ENCODE assay signal across 9 mouse cellular contexts in genomic region chr6:54164777-54165176, GRCm38 (mm10).
DNase-seq lines count a peak whose midpoint lies in the region; ATAC-seq and TF ChIP-seq lines count a peak whose summit lies in the region.
"Had no signal": no experiment of that assay in that cellular context is flagged by ENCODE, and none has a peak within 500 bp of the region (broad histone marks: within the 10 kb centered on the region; RNA-seq: fewer than 3 reads in every experiment).

No protein-coding gene starts in this region.

- TF ChIP-seq EP300 in lung, postnatal 0 days (IDR thresholded peaks at IDR 0.05) = no peak

- peak; percentile 34 for DNase-seq in gastrocnemius, adult 2 months
- DNase-seq in gastrocnemius, adult 8-10 months (ENCODE audit: low spot score in 2 of 2) = no peak
- peak; percentile 40 for DNase-seq in 3T3-L1 (ENCODE audit: low read depth, low spot score)
- DNase-seq in adrenal gland, adult 2 months = peak; percentile 70
- peak; percentile 60 for DNase-seq in embryo, embryonic 10.5 days (ENCODE audit: low spot score)
- peak; percentile 70 for DNase-seq in kidney, adult 9 months
- peak; percentile 42 for DNase-seq in lung, postnatal 0 days (ENCODE audit: low spot score)
- DNase-seq in spleen, postnatal 14 days (ENCODE audit: low spot score in 2 of 2) = peak; percentile 24 to 46

- WGBS in lung, postnatal 0 days = 60% methylated on average over 4 of the region's 4 CpGs

- no peak overlapping the region for H3K9ac ChIP-seq in lung, postnatal 0 days (replicated peaks; ENCODE audit: low read depth)
- H3K9ac ChIP-seq: lung, embryonic 15.5 days had no signal

- intact Hi-C loops in gastrocnemius, adult 2 months (cut with DNase I) = loop anchor here (2.0 kb wide), 1 partner anchor 130 kb away; no protein-coding TSS in a partner anchor

- peak; percentile 59 for ATAC-seq in lung, postnatal 0 days

- H3K27me3 ChIP-seq in lung, postnatal 0 days (replicated peaks; ENCODE audit: insufficient read depth, low read length) = 0 out of 2 replicates have a peak, but pooled peaks cover 3% of the 10 kb centered on the region
- H3K27me3 ChIP-seq: lung, embryonic 15.5 days had no signal

- TF ChIP-seq CTCF in gastrocnemius, adult 2 months (IDR thresholded peaks at IDR 0.05) = peak; percentile 68
- peak; percentile 79 for TF ChIP-seq CTCF in lung, postnatal 0 days (IDR thresholded peaks at IDR 0.05)

- H3K4me2 ChIP-seq in lung, postnatal 0 days (replicated peaks; ENCODE audit: low read depth, low read length) = no peak overlapping the region
- H3K4me2 ChIP-seq: lung, embryonic 15.5 days had no signal

- no peak overlapping the region for H3K4me3 ChIP-seq in gastrocnemius, adult 2 months
- no peak overlapping the region for H3K4me3 ChIP-seq in lung, postnatal 0 days (ENCODE audit: low read depth, low read length)
- H3K4me3 ChIP-seq: lung, embryonic 15.5 days had no signal

- peaks cover 5% of the 10 kb centered on the region; the same call in 1 of the 2 replicates for H3K4me1 ChIP-seq in lung, postnatal 0 days (ENCODE audit: insufficient read depth, low read depth, low read length)

- H3K27ac ChIP-seq in gastrocnemius, adult 2 months = no peak overlapping the region
- no peak overlapping the region for H3K27ac ChIP-seq in lung, postnatal 0 days (ENCODE audit: low read length)
- H3K27ac ChIP-seq: lung, embryonic 15.5 days had no signal

- no peaks in the 10 kb centered on the region for H3K9me3 ChIP-seq in lung, postnatal 0 days (ENCODE audit: low read length)
- H3K9me3 ChIP-seq: lung, embryonic 15.5 days had no signal

- H3K36me3 ChIP-seq in lung, postnatal 0 days (ENCODE audit: insufficient read depth, low read length) = no peaks in the 10 kb centered on the region
- H3K36me3 ChIP-seq: lung, embryonic 15.5 days had no signal

Comparison
In these comparisons a context has a peak if more than half of its experiments do, and no peak if none do; other contexts are left out.
1. DNase-seq: peak in gastrocnemius, adult 2 months (single experiment), 3T3-L1 (single experiment), adrenal gland, adult 2 months (single experiment), embryo, embryonic 10.5 days (single experiment), kidney, adult 9 months (single experiment), lung, postnatal 0 days (single experiment) and spleen, postnatal 14 days (2 of 2); none in gastrocnemius, adult 8-10 months (0 of 2).